Mouse (Mus musculus): Measurements from ENCODE around the gene Fgfr2. TPM values are rescaled to one million over a fixed set of nuclear protein-coding genes. Genes with fewer than 3 reads are reported as not detected.

The Fgfr2 gene
- total RNA-seq, 1 experiment, result 37.5 TPM

DNA sequence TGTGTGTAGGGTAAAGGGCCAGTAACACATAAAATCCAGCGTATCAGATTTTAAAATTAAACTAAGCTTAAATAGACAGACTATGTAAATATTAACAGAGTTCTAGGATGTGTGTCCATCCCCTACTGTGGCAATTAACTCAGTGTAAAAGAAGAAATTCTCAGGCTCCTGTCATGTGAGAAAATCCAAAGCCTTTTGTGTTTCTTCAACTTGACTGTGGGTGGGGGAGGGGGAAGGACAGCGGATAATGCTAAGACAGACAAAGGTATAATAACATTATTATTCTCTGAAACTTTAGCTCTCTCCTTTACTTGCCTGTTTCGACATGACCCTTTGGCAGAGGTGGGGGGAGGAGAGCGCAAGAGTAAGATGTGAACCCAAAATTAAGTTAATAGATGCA, 50.6 kb downstream of the Fgfr2 start:
- in situ Hi-C loops (cut with MboI; ENCODE audit: low sequenced_read_pairs in 2 of 2, unreplicated experiment in 2 of 2), result no loop called here
- H3K27ac ChIP-seq (ENCODE audit: insufficient read depth, low read depth, low read length, poor library complexity, severe bottlenecking), result no peak overlapping the region

DNA sequence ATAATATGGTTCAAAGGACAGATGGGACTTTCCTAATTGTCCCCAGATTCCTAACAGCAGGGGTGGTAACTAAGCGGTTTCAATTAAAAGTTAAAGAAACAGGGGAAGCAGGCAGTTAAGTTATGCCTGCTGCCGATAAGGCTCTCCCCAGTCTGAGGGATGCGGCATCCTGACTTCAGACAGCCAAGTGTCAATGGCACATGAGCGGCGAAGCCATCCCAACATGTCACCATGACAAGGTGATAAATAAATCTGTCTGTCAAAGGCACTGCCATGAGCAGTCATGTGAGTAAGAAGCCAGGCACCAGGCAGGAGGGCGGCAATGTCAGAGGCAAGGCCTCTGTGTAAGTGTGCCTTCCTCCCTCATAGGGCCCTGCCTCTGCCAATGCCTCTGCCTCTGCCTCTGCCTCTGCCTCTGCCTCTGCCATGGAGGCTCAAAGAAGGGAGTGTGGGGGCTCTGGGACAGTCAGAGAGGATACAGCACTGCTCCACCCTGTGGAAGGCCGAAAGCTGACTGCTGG, 55.8 kb downstream of the Fgfr2 start:
- peaks cover 55% of the 10 kb centered on the region for H3K36me3 ChIP-seq (ENCODE audit: control insufficient read depth, insufficient read depth, low read length, poor library complexity, severe bottlenecking)
- no peak overlapping the region for H3K9ac ChIP-seq (ENCODE audit: insufficient read depth, low read depth, low read length, poor library complexity, severe bottlenecking)
- no peaks in the 10 kb centered on the region for H3K9me3 ChIP-seq (ENCODE audit: control insufficient read depth, insufficient read depth, low read depth, low read length)
- H3K27ac ChIP-seq (ENCODE audit: insufficient read depth, low read depth, low read length, poor library complexity, severe bottlenecking), result no peak overlapping the region
- no peak for DNase-seq (ENCODE audit: low read depth, low spot score)
- in situ Hi-C loops (cut with MboI; ENCODE audit: low sequenced_read_pairs in 2 of 2, unreplicated experiment in 2 of 2), result no loop called here
- TF ChIP-seq HCFC1 (IDR thresholded peaks at IDR 0.05; ENCODE audit: borderline replicate concordance, insufficient read depth, low read length), result no peak
- TF ChIP-seq MAFK (IDR thresholded peaks at IDR 0.05; ENCODE audit: insufficient read depth, low read depth, low read length), result no peak
- TF ChIP-seq ZNF384 (IDR thresholded peaks at IDR 0.05; ENCODE audit: low read depth, low read length), result no peak
- no peak for TF ChIP-seq CHD2 (IDR thresholded peaks at IDR 0.05; ENCODE audit: low read depth, low read length)
- no peak for TF ChIP-seq ZC3H11A (IDR thresholded peaks at IDR 0.05; ENCODE audit: borderline replicate concordance, low read depth, low read length)
- no peak overlapping the region for H3K4me3 ChIP-seq (ENCODE audit: insufficient read depth in 1 of 2, low read depth in 1 of 2, low read length in 2 of 2, poor library complexity in 1 of 2, severe bottlenecking in 1 of 2)
- peaks cover under 1 to 32% of the 10 kb centered on the region in 2 experiments; a peak in 3 of 4 replicates for H3K4me1 ChIP-seq (ENCODE audit: control insufficient read depth in 2 of 2, insufficient read depth in 2 of 2, low read length in 2 of 2, poor library complexity in 1 of 2)

More for the DNA sequence above, 50.6 kb downstream of the Fgfr2 start:
- TF ChIP-seq HCFC1 (IDR thresholded peaks at IDR 0.05; ENCODE audit: borderline replicate concordance, insufficient read depth, low read length) (no peak), CHD2 (IDR thresholded peaks at IDR 0.05; ENCODE audit: low read depth, low read length) (no peak), MAFK (IDR thresholded peaks at IDR 0.05; ENCODE audit: insufficient read depth, low read depth, low read length) (no peak), ZC3H11A (IDR thresholded peaks at IDR 0.05; ENCODE audit: borderline replicate concordance, low read depth, low read length) (no peak), ZNF384 (IDR thresholded peaks at IDR 0.05; ENCODE audit: low read depth, low read length) (no peak)
- no peak for DNase-seq (ENCODE audit: low read depth, low spot score)
- H3K9me3 ChIP-seq (ENCODE audit: control insufficient read depth, insufficient read depth, low read depth, low read length), result no peaks in the 10 kb centered on the region
- no peak overlapping the region for H3K9ac ChIP-seq (ENCODE audit: insufficient read depth, low read depth, low read length, poor library complexity, severe bottlenecking)
- no peak overlapping the region for H3K4me3 ChIP-seq (ENCODE audit: insufficient read depth in 1 of 2, low read depth in 1 of 2, low read length in 2 of 2, poor library complexity in 1 of 2, severe bottlenecking in 1 of 2)
- peaks cover 0 to 12% of the 10 kb centered on the region in 2 experiments; a peak in 3 of 4 replicates for H3K4me1 ChIP-seq (ENCODE audit: control insufficient read depth in 2 of 2, insufficient read depth in 2 of 2, low read length in 2 of 2, poor library complexity in 1 of 2)
- H3K36me3 ChIP-seq (ENCODE audit: control insufficient read depth, insufficient read depth, low read length, poor library complexity, severe bottlenecking), result peaks cover 50% of the 10 kb centered on the region

DNA sequence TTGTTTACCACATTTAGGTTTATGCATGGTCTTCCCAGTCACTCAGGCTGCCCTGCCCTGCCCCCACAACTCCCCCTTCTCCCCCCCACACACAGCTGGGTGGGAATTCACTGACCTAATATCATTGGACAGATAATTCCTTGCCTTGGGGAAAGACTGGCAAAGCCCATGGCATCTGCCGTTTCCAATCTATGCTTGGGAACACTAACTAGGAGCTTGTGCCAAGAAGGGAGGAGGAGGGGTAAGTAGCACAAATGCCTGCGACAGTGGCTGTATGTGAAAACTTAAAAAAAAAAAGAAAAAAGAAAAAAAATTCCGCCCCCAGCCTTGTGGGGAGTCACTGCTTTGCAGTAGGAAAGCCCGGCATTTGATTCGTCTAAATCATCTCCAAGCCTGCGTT, 56.4 kb downstream of the Fgfr2 start:
- TF ChIP-seq CHD2 (IDR thresholded peaks at IDR 0.05; ENCODE audit: low read depth, low read length), result no peak
- no peak for TF ChIP-seq MAFK (IDR thresholded peaks at IDR 0.05; ENCODE audit: insufficient read depth, low read depth, low read length)
- no peak for TF ChIP-seq ZNF384 (IDR thresholded peaks at IDR 0.05; ENCODE audit: low read depth, low read length)
- no peak for TF ChIP-seq HCFC1 (IDR thresholded peaks at IDR 0.05; ENCODE audit: borderline replicate concordance, insufficient read depth, low read length)
- no peak for TF ChIP-seq ZC3H11A (IDR thresholded peaks at IDR 0.05; ENCODE audit: borderline replicate concordance, low read depth, low read length)
- in situ Hi-C loops (cut with MboI; ENCODE audit: low sequenced_read_pairs in 2 of 2, unreplicated experiment in 2 of 2), result no loop called here
- Histone ChIP-seq H3K9me3 (ENCODE audit: control insufficient read depth, insufficient read depth, low read depth, low read length) (no peaks in the 10 kb centered on the region), H3K27ac (ENCODE audit: insufficient read depth, low read depth, low read length, poor library complexity, severe bottlenecking) (no peak overlapping the region), H3K4me1 (ENCODE audit: control insufficient read depth in 2 of 2, insufficient read depth in 2 of 2, low read length in 2 of 2, poor library complexity in 1 of 2) (peaks cover 2 to 31% of the 10 kb centered on the region in 2 experiments; a peak in 3 of 4 replicates), H3K4me3 (ENCODE audit: insufficient read depth in 1 of 2, low read depth in 1 of 2, low read length in 2 of 2, poor library complexity in 1 of 2, severe bottlenecking in 1 of 2) (no peak overlapping the region), H3K36me3 (ENCODE audit: control insufficient read depth, insufficient read depth, low read length, poor library complexity, severe bottlenecking) (peaks cover 52% of the 10 kb centered on the region), H3K9ac (ENCODE audit: insufficient read depth, low read depth, low read length, poor library complexity, severe bottlenecking) (no peak overlapping the region)
- no peak for DNase-seq (ENCODE audit: low read depth, low spot score)

DNA sequence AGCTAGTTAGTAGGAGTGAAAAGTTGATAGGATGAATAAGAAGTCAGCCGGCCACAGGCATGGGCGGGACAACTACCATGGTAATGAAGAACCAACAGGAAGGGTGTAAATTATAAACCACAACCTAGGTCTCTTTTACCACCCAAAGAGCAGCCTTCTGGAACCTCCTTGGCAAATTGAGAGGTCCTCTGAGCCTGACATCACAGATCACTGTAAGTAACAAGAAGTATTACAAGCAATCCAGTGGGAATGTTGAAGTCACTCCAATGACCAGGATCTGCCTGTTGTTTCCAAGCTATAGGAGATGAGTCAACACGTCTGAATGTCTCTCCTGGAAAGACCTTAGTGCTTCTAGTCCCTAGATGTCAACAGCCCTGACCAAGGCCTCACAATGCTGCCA, 61.1 kb downstream of the Fgfr2 start:
- H3K27ac ChIP-seq (ENCODE audit: insufficient read depth, low read depth, low read length, poor library complexity, severe bottlenecking), result no peak overlapping the region
- H3K9ac ChIP-seq (ENCODE audit: insufficient read depth, low read depth, low read length, poor library complexity, severe bottlenecking), result no peak overlapping the region
- H3K36me3 ChIP-seq (ENCODE audit: control insufficient read depth, insufficient read depth, low read length, poor library complexity, severe bottlenecking), result peaks cover 55% of the 10 kb centered on the region
- in situ Hi-C loops (cut with MboI; ENCODE audit: low sequenced_read_pairs in 2 of 2, unreplicated experiment in 2 of 2), result no loop called here
- H3K4me1 ChIP-seq (ENCODE audit: control insufficient read depth in 2 of 2, insufficient read depth in 2 of 2, low read length in 2 of 2, poor library complexity in 1 of 2), result peaks cover 6 to 50% of the 10 kb centered on the region in 2 experiments; a peak in 3 of 4 replicates
- no peaks in the 10 kb centered on the region for H3K9me3 ChIP-seq (ENCODE audit: control insufficient read depth, insufficient read depth, low read depth, low read length)
- no peak overlapping the region for H3K4me3 ChIP-seq (ENCODE audit: insufficient read depth in 1 of 2, low read depth in 1 of 2, low read length in 2 of 2, poor library complexity in 1 of 2, severe bottlenecking in 1 of 2)
- DNase-seq (ENCODE audit: low read depth, low spot score), result no peak
- TF ChIP-seq ZNF384 (IDR thresholded peaks at IDR 0.05; ENCODE audit: low read depth, low read length), result no peak
- TF ChIP-seq HCFC1 (IDR thresholded peaks at IDR 0.05; ENCODE audit: borderline replicate concordance, insufficient read depth, low read length), result no peak
- no peak for TF ChIP-seq MAFK (IDR thresholded peaks at IDR 0.05; ENCODE audit: insufficient read depth, low read depth, low read length)
- TF ChIP-seq CHD2 (IDR thresholded peaks at IDR 0.05; ENCODE audit: low read depth, low read length), result no peak
- TF ChIP-seq ZC3H11A (IDR thresholded peaks at IDR 0.05; ENCODE audit: borderline replicate concordance, low read depth, low read length), result no peak
